Mouse (Mus musculus) embryo, embryonic 9.5 days (tissue): ENCODE data around the gene Prl3d3.
"Not testable (repeated sequence)": the region's sequence is repeated elsewhere in the genome, so short reads cannot be mapped to it uniquely, and the experiment has no call there.

ENCODE experiments used
- DNase-seq: peaks from one replicate; pipeline ENCODE4 v3.0.0-alpha.2; 2017; ENCODE audit errors: extremely low spot score

Gene Prl3d3

GRCm38 (mm10) chr13:27156490-27156889 lies at the start of gene Prl3d3:
Prl3d3 (plus strand) TSS chr13:27156790.
- DNase-seq = not testable (repeated sequence)

DNA sequence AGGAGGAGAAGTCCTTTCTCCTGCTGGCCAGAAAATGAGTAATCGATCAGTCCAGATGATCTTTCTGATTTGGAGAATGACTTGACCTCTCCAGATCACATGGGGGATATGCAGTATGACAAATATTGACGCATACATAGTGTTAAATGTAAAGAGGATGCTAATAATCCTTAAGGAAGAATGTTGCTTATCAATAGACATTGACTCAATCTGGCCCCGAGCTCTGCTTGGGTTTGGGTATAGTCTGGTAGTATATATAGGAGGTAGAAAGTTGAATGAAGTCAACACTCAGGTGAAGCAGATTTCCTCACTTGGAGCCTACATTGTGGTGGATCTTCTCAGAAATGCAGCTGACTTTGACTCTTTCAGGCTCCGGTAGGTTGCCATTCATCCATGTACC lies 35.2 kb upstream of the Prl3d3 start, which contains the start of gene Prl3d2:
Prl3d2 (plus strand) TSS at position 301 of the 400 bp plus-strand sequence.
- not testable (repeated sequence) for DNase-seq

DNA sequence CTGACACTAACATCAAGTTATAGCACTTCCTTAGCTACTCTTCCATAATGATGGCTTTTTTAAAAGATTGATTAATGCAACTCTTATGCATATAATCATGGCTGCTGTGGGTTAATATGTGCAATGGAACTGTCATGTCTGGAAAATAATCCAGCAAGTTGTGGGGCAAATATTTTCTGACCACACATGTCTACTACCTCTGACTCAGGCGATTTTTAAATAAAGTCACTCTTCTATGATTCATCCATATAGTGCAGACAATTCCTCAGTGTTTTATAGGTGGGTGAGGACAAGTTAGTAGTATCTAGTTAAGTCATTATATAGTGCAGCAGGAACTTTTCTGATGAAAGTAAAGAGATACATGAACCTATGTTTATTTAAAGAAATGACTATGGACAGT lies 8.3 kb upstream of the Prl3d3 start:
- no peak for DNase-seq

DNA sequence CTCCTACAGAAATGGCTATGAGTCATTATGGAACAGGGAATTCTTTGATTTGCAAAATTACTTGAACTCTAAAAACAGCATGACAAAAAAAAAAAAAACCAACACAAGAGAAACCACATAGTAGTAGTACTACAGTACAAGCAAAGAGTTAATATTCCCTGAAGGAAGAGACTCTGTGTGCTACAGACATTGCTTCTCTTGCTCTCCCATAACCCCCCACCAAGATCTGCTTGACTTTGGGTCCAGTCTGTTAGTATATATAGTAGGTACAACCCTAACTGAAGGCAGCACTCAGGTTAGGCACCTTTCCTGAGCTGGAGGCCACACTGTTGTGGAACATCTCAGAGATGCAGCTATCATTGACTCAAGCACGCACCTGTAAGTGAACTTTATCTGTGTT lies 39.8 kb downstream of the Prl3d3 start, which contains the start of gene Prl3c1:
Prl3c1 (plus strand) TSS at position 301 of the 400 bp plus-strand sequence.
- DNase-seq = no peak
